Mouse (Mus musculus) cerebellum, adult 2 months (tissue): ENCODE data around the gene Krtap28-13.

Experiments used
- CTCF ChIP-seq: fragments of 200-500 bp; IDR thresholded peaks from 2 replicates; pipeline ENCODE4 v1.5.1; 2011; ENCODE audit warnings: low read depth, mild to moderate bottlenecking, control low read depth, low read length, moderate library complexity, borderline replicate concordance; ENCODE audit not compliant: insufficient read depth
- POLR2A ChIP-seq: fragments of 200-500 bp; IDR thresholded peaks from 2 replicates; pipeline ENCODE4 v1.6.1; 2011; ENCODE audit warnings: low read length, control low read depth, borderline replicate concordance; ENCODE audit not compliant: insufficient read depth

DNA sequence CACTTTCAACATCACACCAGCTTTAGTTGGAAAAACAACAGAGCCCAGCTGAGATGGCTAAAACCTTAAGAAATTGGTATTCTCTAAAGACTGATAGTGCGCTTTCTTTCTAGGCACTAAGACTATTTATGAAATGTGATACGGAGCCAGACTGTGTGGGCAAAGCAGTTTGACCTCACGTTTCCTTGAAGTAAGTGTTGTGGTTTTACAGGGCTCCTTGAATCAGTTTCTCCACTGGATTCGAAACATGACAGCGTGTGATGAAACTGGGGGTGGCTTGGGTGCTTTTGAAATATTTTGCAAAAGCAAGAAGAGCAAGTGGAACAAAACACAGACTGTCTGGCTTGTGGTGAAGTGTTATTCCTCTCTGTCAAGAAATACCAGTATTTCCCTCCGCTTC is 16.3 kb downstream of the Krtap28-13 start:
- TF ChIP-seq CTCF: no peak
- no peak for TF ChIP-seq POLR2A
